Mouse (Mus musculus): ENCODE measurements around the gene Gcnt2. TPM values are rescaled to one million over a fixed set of nuclear protein-coding genes. Genes with fewer than 3 reads are reported as not detected.

The Gcnt2 gene
- polyA plus RNA-seq, 1 experiment from 2014 or later: 7.4 TPM

- H3K4me2 ChIP-seq (replicated peaks): no peak overlapping the region
- 6% methylated on average over 3 of the region's 3 CpGs for WGBS
- no peak for DNase-seq (ENCODE audit: low spot score)
These were observed 84.8 kb downstream of the Gcnt2 start for GRCm38 (mm10) chr13:40944346-40944745.

DNA sequence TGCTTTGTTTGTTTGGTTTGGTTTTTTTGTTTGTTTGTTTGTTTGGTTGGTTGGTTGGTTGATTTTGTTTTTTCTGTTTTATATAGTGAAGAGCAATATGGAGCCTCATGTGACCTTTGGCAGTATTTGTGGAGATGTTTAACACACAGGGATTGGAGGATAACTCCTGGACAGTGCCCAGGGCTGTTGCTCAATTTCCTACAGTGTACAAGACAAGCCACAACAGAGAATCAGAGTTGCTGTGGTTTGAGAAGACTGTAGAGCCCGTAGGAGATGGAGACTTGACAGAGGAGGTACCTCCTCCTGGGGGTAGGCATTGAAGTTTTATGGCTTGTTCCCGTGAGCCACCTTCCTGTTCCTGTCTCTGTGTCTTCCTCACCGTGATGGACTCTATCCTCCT, 87.0 kb downstream of the Gcnt2 start:
- 92% methylated on average over 3 of the region's 3 CpGs for WGBS
- Histone ChIP-seq H3K27me3 (ENCODE audit: control insufficient read depth, insufficient read depth, low read length) (no peaks in the 10 kb centered on the region), H3K27ac (no peak overlapping the region), H3K4me1 (replicated peaks; ENCODE audit: control insufficient read depth, insufficient read depth, low read length) (0 out of 2 replicates have a peak, but pooled peaks cover 4% of the 10 kb centered on the region), H3K36me3 (replicated peaks; ENCODE audit: control insufficient read depth, insufficient read depth) (no peaks in the 10 kb centered on the region), H3K4me2 (replicated peaks) (no peak overlapping the region), H3K4me3 (replicated peaks; ENCODE audit: low read length) (no peak overlapping the region), H3K9me3 (ENCODE audit: control insufficient read depth, low read length) (no peaks in the 10 kb centered on the region), H3K9ac (no peak overlapping the region)
- no peak for ATAC-seq (ENCODE audit: low FRiP score)
- no peak for DNase-seq (ENCODE audit: low spot score)

More at GRCm38 (mm10) chr13:40944346-40944745, 84.8 kb downstream of the Gcnt2 start:
- Histone ChIP-seq H3K9ac (no peak overlapping the region), H3K27me3 (ENCODE audit: control insufficient read depth, insufficient read depth, low read length) (no peaks in the 10 kb centered on the region), H3K9me3 (ENCODE audit: control insufficient read depth, low read length) (no peaks in the 10 kb centered on the region), H3K4me1 (replicated peaks; ENCODE audit: control insufficient read depth, insufficient read depth, low read length) (0 out of 2 replicates have a peak, but pooled peaks cover 4% of the 10 kb centered on the region), H3K4me3 (replicated peaks; ENCODE audit: low read length) (no peak overlapping the region), H3K36me3 (replicated peaks; ENCODE audit: control insufficient read depth, insufficient read depth) (no peaks in the 10 kb centered on the region), H3K27ac (no peak overlapping the region)
- ATAC-seq (ENCODE audit: low FRiP score): no peak

DNA sequence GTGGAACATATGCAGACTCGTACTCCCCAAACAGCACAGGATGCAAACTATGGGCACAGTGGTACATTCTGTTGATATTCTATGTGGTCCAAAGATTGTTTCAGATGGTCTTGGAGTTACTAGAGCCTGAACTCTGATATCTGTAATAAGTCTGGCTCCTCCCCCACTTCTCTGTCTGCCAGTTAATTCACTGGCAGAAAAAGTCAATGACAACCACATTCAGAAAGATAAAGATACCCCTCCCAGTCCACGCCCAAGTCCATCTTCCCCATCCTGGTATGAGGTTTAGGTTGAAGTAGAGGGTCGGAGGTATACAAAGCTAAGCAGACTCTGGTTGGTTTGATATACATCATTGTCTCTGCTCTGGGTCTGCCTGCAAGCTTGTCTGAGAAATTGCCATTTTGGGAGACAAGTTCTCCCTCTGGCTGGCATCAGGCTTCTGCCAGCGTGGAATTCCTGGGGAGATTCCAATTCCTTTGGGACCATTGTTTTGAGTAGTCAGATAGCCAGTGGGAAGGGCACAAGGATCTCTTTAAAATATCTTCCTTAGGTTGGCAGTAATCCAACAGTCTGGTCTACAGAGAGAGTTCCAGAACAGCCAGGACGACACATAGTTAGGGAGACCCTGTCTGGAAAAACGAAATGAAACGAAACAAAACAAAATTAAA, 88.1 kb downstream of the Gcnt2 start:
- H3K4me3 ChIP-seq (replicated peaks; ENCODE audit: low read length): no peak overlapping the region
- no peak for ATAC-seq (ENCODE audit: low FRiP score)
- 86% methylated on average over 7 of the region's 7 CpGs for WGBS
- no peak for DNase-seq (ENCODE audit: low spot score)
- H3K4me1 ChIP-seq (replicated peaks; ENCODE audit: control insufficient read depth, insufficient read depth, low read length): 0 out of 2 replicates have a peak, but pooled peaks cover 4% of the 10 kb centered on the region
- H3K4me2 ChIP-seq (replicated peaks): no peak overlapping the region
- H3K27me3 ChIP-seq (ENCODE audit: control insufficient read depth, insufficient read depth, low read length): no peaks in the 10 kb centered on the region
- H3K9ac ChIP-seq: no peak overlapping the region
- H3K36me3 ChIP-seq (replicated peaks; ENCODE audit: control insufficient read depth, insufficient read depth): no peaks in the 10 kb centered on the region
- no peaks in the 10 kb centered on the region for H3K9me3 ChIP-seq (ENCODE audit: control insufficient read depth, low read length)
- H3K27ac ChIP-seq: no peak overlapping the region

- no peaks in the 10 kb centered on the region for H3K36me3 ChIP-seq (replicated peaks; ENCODE audit: control insufficient read depth, insufficient read depth)
- DNase-seq (ENCODE audit: low spot score): no peak
- H3K9me3 ChIP-seq (ENCODE audit: control insufficient read depth, low read length): no peaks in the 10 kb centered on the region
- no peak overlapping the region for H3K4me3 ChIP-seq (replicated peaks; ENCODE audit: low read length)
- 84% methylated on average over 10 of the region's 10 CpGs for WGBS
- ATAC-seq (ENCODE audit: low FRiP score): no peak
- no peaks in the 10 kb centered on the region for H3K27me3 ChIP-seq (ENCODE audit: control insufficient read depth, insufficient read depth, low read length)
- H3K9ac ChIP-seq: no peak overlapping the region
- H3K4me1 ChIP-seq (replicated peaks; ENCODE audit: control insufficient read depth, insufficient read depth, low read length): no peaks in the 10 kb centered on the region
- no peak overlapping the region for H3K4me2 ChIP-seq (replicated peaks)
- H3K27ac ChIP-seq: no peak overlapping the region
These were observed 91.9 kb downstream of the Gcnt2 start for GRCm38 (mm10) chr13:40951386-40951976.

DNA sequence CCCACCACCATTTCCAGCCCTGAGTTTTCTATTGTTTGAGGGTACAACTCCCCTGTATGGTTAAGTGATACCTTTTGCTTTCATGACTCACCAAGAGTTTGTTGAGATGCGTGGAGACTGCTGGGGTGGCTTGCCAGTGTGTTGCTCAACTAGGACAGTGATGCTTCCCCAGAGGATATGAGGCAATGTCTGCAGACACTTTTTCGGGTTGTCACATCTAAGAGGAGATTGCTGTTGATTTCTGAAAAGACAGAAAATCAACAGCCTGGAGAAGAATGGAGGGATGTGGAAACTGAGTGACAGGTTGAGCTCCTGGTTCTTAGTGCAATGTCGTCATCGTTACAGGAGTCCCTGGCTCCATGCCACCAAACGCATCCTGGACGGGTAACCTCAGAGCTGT, 93.7 kb downstream of the Gcnt2 start:
- Histone ChIP-seq H3K27ac (no peak overlapping the region), H3K9ac (no peak overlapping the region), H3K9me3 (ENCODE audit: control insufficient read depth, low read length) (no peaks in the 10 kb centered on the region), H3K36me3 (replicated peaks; ENCODE audit: control insufficient read depth, insufficient read depth) (no peaks in the 10 kb centered on the region), H3K4me2 (replicated peaks) (no peak overlapping the region), H3K4me3 (replicated peaks; ENCODE audit: low read length) (no peak overlapping the region), H3K4me1 (replicated peaks; ENCODE audit: control insufficient read depth, insufficient read depth, low read length) (no peaks in the 10 kb centered on the region), H3K27me3 (ENCODE audit: control insufficient read depth, insufficient read depth, low read length) (no peaks in the 10 kb centered on the region)
- ATAC-seq (ENCODE audit: low FRiP score): no peak
- DNase-seq (ENCODE audit: low spot score): no peak
- WGBS: 81% methylated on average over 6 of the region's 6 CpGs

DNA sequence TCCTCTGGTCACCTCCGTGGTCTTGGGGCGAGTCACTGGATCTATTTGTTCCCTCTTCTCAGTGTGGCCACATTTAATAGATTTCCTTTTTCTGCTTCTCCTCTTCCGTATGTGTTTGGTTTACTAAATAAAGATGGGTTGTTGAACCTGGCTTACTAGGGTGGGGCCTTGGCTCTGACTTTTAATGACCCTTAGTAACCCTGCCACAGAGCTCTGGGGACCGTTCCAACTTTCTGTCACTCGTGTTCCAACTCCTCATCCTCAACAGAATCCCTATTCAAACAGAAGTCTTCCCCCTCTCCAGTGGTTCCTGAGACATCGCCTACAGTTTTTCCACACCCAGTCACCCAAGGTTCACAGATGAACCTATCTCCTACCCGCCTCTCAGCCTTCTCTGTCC, 96.2 kb downstream of the Gcnt2 start:
- Histone ChIP-seq H3K4me2 (replicated peaks) (no peak overlapping the region), H3K9me3 (ENCODE audit: control insufficient read depth, low read length) (no peaks in the 10 kb centered on the region), H3K36me3 (replicated peaks; ENCODE audit: control insufficient read depth, insufficient read depth) (no peaks in the 10 kb centered on the region), H3K27me3 (ENCODE audit: control insufficient read depth, insufficient read depth, low read length) (no peaks in the 10 kb centered on the region), H3K27ac (no peak overlapping the region), H3K4me3 (replicated peaks; ENCODE audit: low read length) (no peak overlapping the region), H3K9ac (no peak overlapping the region), H3K4me1 (replicated peaks; ENCODE audit: control insufficient read depth, insufficient read depth, low read length) (no peaks in the 10 kb centered on the region)
- 92% methylated on average over 7 of the region's 7 CpGs for WGBS
- ATAC-seq (ENCODE audit: low FRiP score) (no peak), DNase-seq (ENCODE audit: low spot score) (no peak)

DNA sequence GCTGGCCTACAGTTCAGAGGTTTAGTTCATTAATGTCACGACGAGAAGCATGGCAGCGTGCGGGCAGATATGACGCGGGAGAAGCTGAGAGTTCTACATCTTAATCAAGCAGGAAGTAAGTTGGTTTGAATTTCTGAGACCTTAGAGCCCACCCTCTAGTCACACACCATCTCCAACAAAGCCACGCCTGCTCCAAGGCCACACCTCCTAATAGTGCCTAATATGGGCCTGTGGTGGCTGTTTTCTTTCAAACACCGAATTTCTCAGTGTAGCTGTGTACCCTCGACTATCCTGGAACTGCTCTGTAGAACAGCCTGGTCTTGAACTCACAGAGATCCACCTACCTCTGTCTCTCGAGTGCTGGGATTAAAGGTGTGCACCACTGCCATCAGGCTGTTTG, 108.1 kb downstream of the Gcnt2 start:
- H3K4me2 ChIP-seq (replicated peaks): no peak overlapping the region
- WGBS: 92% methylated on average over 10 of the region's 10 CpGs
- DNase-seq (ENCODE audit: low spot score) (no peak), ATAC-seq (ENCODE audit: low FRiP score) (no peak)
- H3K4me1 ChIP-seq (replicated peaks; ENCODE audit: control insufficient read depth, insufficient read depth, low read length): no peaks in the 10 kb centered on the region
- no peak overlapping the region for H3K4me3 ChIP-seq (replicated peaks; ENCODE audit: low read length)
- H3K36me3 ChIP-seq (replicated peaks; ENCODE audit: control insufficient read depth, insufficient read depth): no peaks in the 10 kb centered on the region
- H3K27me3 ChIP-seq (ENCODE audit: control insufficient read depth, insufficient read depth, low read length): no peaks in the 10 kb centered on the region
- no peak overlapping the region for H3K27ac ChIP-seq
- H3K9ac ChIP-seq: no peak overlapping the region
- H3K9me3 ChIP-seq (ENCODE audit: control insufficient read depth, low read length): no peaks in the 10 kb centered on the region

DNA sequence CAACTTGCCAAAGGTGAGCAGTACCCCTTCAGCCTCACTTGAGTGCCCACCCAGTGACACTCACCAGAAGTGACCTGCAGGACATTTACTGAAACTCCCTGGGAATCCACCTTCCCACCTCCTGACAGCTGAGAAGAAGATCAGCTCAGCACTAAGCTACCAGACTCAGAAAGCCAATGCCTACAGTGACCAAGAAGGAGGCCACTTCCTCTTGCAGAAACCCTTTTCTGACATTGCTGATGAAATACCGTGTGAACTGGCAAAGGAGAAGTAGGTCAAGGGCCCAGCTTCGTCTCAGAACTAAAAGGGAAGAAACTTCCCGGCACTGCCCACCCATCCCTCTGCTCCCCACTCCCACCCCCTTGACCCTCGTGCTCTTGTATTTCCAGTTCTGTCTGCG, 109.0 kb downstream of the Gcnt2 start:
- Histone ChIP-seq H3K4me2 (replicated peaks) (no peak overlapping the region), H3K9me3 (ENCODE audit: control insufficient read depth, low read length) (no peaks in the 10 kb centered on the region), H3K27me3 (ENCODE audit: control insufficient read depth, insufficient read depth, low read length) (no peaks in the 10 kb centered on the region), H3K4me1 (replicated peaks; ENCODE audit: control insufficient read depth, insufficient read depth, low read length) (no peaks in the 10 kb centered on the region), H3K4me3 (replicated peaks; ENCODE audit: low read length) (no peak overlapping the region), H3K36me3 (replicated peaks; ENCODE audit: control insufficient read depth, insufficient read depth) (no peaks in the 10 kb centered on the region), H3K27ac (no peak overlapping the region), H3K9ac (no peak overlapping the region)
- no peak for DNase-seq (ENCODE audit: low spot score)
- WGBS: 86% methylated on average over 5 of the region's 5 CpGs
- ATAC-seq (ENCODE audit: low FRiP score): no peak

DNA sequence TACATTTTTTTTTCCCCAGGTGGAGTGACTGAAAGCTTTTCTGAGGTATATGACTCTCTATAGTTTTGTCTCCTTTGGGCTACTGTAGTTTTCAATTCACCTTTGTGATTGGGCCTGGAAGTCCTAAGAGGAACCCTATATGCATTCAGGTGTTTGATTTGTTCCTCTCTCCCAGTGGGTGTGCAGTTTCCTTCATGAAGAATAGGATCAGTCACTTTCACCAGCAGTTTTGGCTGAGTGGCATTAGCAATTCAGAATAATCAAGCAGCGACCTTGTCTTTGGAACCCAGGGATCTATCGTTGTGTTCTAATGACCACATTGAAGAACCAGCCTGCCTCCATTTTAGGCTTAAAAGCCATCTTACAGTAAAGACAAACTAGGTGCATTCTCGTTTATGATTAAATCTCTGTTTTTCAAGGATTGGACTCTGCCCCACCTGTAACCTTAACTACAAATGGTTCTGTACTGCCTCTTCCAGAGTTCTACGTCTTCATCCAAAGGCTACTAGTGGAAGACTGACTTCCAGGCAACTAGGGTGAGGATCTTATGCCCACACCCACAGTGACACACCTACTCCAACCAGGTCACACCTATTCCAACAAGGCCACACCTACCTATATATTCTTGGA, 110.3 kb downstream of the Gcnt2 start:
- H3K9ac ChIP-seq: no peak overlapping the region
- ATAC-seq (ENCODE audit: low FRiP score): no peak
- no peak for DNase-seq (ENCODE audit: low spot score)
- H3K27ac ChIP-seq: no peak overlapping the region
- H3K36me3 ChIP-seq (replicated peaks; ENCODE audit: control insufficient read depth, insufficient read depth): no peaks in the 10 kb centered on the region
- no peaks in the 10 kb centered on the region for H3K4me1 ChIP-seq (replicated peaks; ENCODE audit: control insufficient read depth, insufficient read depth, low read length)
- 90% methylated on average over 4 of the region's 4 CpGs for WGBS
- no peak overlapping the region for H3K4me3 ChIP-seq (replicated peaks; ENCODE audit: low read length)
- no peaks in the 10 kb centered on the region for H3K27me3 ChIP-seq (ENCODE audit: control insufficient read depth, insufficient read depth, low read length)
- H3K4me2 ChIP-seq (replicated peaks): no peak overlapping the region
- H3K9me3 ChIP-seq (ENCODE audit: control insufficient read depth, low read length): no peaks in the 10 kb centered on the region
